Comparison of ENCODE assay signal across 8 mouse cellular contexts in the genomic region with DNA sequence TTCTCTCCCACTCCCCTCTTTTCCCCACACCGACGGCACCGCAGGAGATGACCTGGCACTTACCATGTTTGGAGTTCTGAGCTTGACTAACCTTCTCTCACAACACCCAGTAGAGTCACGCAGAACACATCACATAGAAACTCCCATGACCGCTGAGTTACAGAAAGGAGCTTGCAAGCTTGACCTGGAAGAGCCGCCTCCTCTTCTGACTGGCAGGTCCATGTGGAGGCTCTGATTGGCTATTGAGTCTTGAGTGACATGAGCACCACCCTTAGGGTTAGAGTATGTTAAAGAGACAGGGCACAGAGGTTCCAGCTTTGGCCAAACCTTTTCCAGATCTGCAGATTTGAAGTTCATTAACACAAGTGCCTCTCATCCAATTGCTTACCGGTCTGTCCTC. TPM values are rescaled to one million over a fixed set of nuclear protein-coding genes. Genes with fewer than 3 reads are reported as not detected.
DNase-seq lines count a peak whose midpoint lies in the region; ATAC-seq lines count a peak whose summit lies in the region.
"Not testable (repeated sequence)": the region's sequence is repeated elsewhere in the genome, so short reads cannot be mapped to it uniquely, and the experiment has no call there.

A gene (minus strand): TSS at position 153 of the 400 bp plus-strand sequence.

- not testable (repeated sequence) for H3K36me3 ChIP-seq in intestine, embryonic 16.5 days (ENCODE audit: control insufficient read depth, insufficient read depth, low read length)

- WGBS in intestine, embryonic 16.5 days = 0% methylated on average over 4 of the region's 7 CpGs

- H3K4me1 ChIP-seq in intestine, embryonic 16.5 days (ENCODE audit: control insufficient read depth, insufficient read depth, low read length) = not testable (repeated sequence)

- not testable (repeated sequence) for H3K27me3 ChIP-seq in intestine, embryonic 16.5 days (replicated peaks; ENCODE audit: control insufficient read depth, insufficient read depth, low read length)

- not testable (repeated sequence) for H3K4me2 ChIP-seq in intestine, embryonic 16.5 days (ENCODE audit: low read depth, low read length)

- not testable (repeated sequence) for H3K9me3 ChIP-seq in intestine, embryonic 16.5 days (ENCODE audit: control insufficient read depth, low read length)

- H3K9ac ChIP-seq in intestine, embryonic 16.5 days (ENCODE audit: low read depth, low read length) = peak within 1 kb of the TSS; percentile 60

- H3K4me3 ChIP-seq in intestine, embryonic 16.5 days (ENCODE audit: low read length) = peak within 1 kb of the TSS; percentile 48

- peak; percentile 55 for DNase-seq in ZHBTc4 (ENCODE audit: low read depth, low spot score)
- DNase-seq in embryo, embryonic 10 days (ENCODE audit: low spot score) = peak; percentile 34
- DNase-seq in left cerebral cortex, postnatal 25 days (ENCODE audit: low spot score in 2 of 2) = peak; percentile 85 to 97
- DNase-seq in right cerebral cortex, postnatal 14 days = peak; percentile 14
- peak; percentile 58 for DNase-seq in urinary bladder, postnatal 25 days (ENCODE audit: low spot score)

- ATAC-seq in granulocyte monocyte progenitor cell, adult 5-6 weeks (replicated peaks; ENCODE audit: poor library complexity, severe bottlenecking); intestine, embryonic 16.5 days; megakaryocyte-erythroid progenitor cell, adult 5-6 weeks (replicated peaks; ENCODE audit: low FRiP score, low TSS enrichment, poor library complexity, severe bottlenecking): not testable (repeated sequence)

- H3K27ac ChIP-seq in intestine, embryonic 16.5 days (ENCODE audit: low read length) = not testable (repeated sequence)

- intact Hi-C loops in left cerebral cortex, postnatal 25 days (cut with DNase I) = not testable (repeated sequence)

RNA-seq across cellular contexts. Expression of the gene that starts here (rescaled TPM):
- 23.9 and 35.8 TPM in 2 replicates for total RNA-seq in granulocyte monocyte progenitor cell, adult 5-6 weeks (2014; fragmentation: Nextera tagmentation)
- 27.0 and 35.8 TPM in 2 replicates for total RNA-seq in granulocyte monocyte progenitor cell, adult 5-6 weeks (2017)
- 12.9 and 13.7 TPM in 2 replicates for polyA plus RNA-seq in intestine, embryonic 16.5 days (2015; fragmentation: Nextera tagmentation; extraction: Ambion mirVana)
- total RNA-seq in left cerebral cortex, postnatal 25 days (2021) = 10 to 100 TPM; 47.4 to 54.2 TPM
- total RNA-seq in megakaryocyte-erythroid progenitor cell, adult 5-6 weeks (2014; fragmentation: Nextera tagmentation) = 18.4 and 27.3 TPM in 2 replicates
- total RNA-seq in megakaryocyte-erythroid progenitor cell, adult 5-6 weeks (2017) = 13.4 and 15.3 TPM in 2 replicates

Comparison
In these comparisons a context has a peak if more than half of its experiments do, and no peak if none do; other contexts are left out.
1. DNase-seq: peak in every context shown above with its lines; median percentile 91 in left cerebral cortex, postnatal 25 days; 58 in urinary bladder, postnatal 25 days; 55 in ZHBTc4; 34 in embryo, embryonic 10 days; 14 in right cerebral cortex, postnatal 14 days.